Mouse (Mus musculus): ENCODE results near the gene Yipf1. TPM values are rescaled to one million over a fixed set of nuclear protein-coding genes. Genes with fewer than 3 reads are reported as not detected.

Yipf1 gene
- polyA plus RNA-seq, 1 experiment from 2014 or later: 43.0 TPM

DNA sequence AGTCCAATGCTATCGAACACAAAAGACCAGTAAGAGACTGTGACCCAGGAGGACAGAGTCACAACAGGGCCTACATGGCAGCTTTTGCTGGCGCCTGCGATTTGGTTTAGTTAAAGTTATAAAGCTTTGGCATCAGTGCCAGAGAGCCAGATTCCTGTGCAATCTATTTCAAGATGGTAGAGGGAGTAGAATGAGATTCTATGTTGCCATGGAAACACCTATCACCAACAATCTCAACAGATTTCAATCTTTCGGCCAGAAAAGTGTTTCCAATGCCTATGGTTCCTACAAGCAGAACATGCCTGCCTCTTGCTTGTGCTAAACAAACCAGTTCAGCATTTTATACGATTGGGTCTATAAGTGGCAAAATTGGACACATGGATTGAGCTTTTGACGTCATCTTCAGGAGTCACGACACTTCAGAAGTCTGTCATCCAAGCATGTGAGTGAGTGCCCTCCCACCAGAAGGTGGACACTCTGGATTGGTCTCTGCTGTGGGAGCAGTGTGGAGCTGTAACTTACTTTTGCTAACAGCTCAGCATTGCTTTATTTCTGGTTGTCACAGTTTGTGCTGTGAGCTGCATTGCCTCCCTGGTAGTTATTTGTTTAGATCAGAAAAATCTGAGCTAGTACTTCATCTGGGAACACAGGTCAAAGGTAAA is 22.4 kb upstream of the Yipf1 start:
- Histone ChIP-seq H3K9ac (ENCODE audit: low read length) (no peak overlapping the region), H3K27ac (ENCODE audit: low read depth, low read length) (no peak overlapping the region), H3K4me1 (ENCODE audit: control insufficient read depth, insufficient read depth, low read length) (no peaks in the 10 kb centered on the region), H3K27me3 (ENCODE audit: control insufficient read depth, insufficient read depth, low read length) (no peaks in the 10 kb centered on the region), H3K4me3 (ENCODE audit: low read depth, low read length) (no peak overlapping the region), H3K4me2 (ENCODE audit: low read depth) (no peak overlapping the region), H3K36me3 (ENCODE audit: control insufficient read depth, insufficient read depth, low read length) (no peaks in the 10 kb centered on the region), H3K9me3 (ENCODE audit: control insufficient read depth, low read length) (no peaks in the 10 kb centered on the region)
- DNase-seq (ENCODE audit: low spot score): no peak
- ATAC-seq (ENCODE audit: insufficient read depth, low FRiP score, low TSS enrichment): no peak
- 89% methylated on average over 7 of the region's 7 CpGs for WGBS

- no peak for ATAC-seq (ENCODE audit: insufficient read depth, low FRiP score, low TSS enrichment)
- no peak overlapping the region for H3K4me3 ChIP-seq (ENCODE audit: low read depth, low read length)
- no peak overlapping the region for H3K9ac ChIP-seq (ENCODE audit: low read length)
- no peak overlapping the region for H3K4me2 ChIP-seq (ENCODE audit: low read depth)
- no peaks in the 10 kb centered on the region for H3K27me3 ChIP-seq (ENCODE audit: control insufficient read depth, insufficient read depth, low read length)
- H3K9me3 ChIP-seq (ENCODE audit: control insufficient read depth, low read length): no peaks in the 10 kb centered on the region
- no peaks in the 10 kb centered on the region for H3K36me3 ChIP-seq (ENCODE audit: control insufficient read depth, insufficient read depth, low read length)
- no peak for DNase-seq (ENCODE audit: low spot score)
- H3K27ac ChIP-seq (ENCODE audit: low read depth, low read length): no peak overlapping the region
- 49% methylated on average over 4 of the region's 4 CpGs for WGBS
- no peaks in the 10 kb centered on the region for H3K4me1 ChIP-seq (ENCODE audit: control insufficient read depth, insufficient read depth, low read length)
Measured at GRCm38 (mm10) chr4:107292273-107292662, 21.9 kb upstream of the Yipf1 start.

DNA sequence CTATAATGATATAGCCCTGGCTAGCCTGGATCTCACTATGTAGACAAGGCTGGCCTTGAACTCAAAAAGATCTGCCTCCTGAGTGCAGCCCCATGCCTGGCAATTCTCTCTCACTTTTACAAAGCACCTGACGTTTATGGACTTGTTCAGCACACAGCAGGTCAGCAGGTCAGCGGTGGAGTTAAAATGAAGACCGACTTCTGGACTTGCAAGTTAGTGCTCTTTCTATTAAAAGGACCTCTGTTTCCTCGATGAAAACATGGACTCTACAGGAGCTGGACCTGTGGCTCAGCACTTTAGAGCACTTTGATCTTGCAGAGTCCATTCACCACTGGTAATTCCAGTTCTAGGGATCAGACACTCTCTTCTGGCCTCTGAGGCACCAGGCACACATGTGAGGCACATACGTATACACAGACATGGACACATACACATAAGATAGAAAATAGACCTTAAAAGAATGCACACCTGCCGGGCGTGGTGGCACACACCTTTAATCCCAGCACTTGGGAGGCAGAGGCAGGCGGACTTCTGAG is 16.0 kb upstream of the Yipf1 start:
- Histone ChIP-seq H3K9me3 (ENCODE audit: control insufficient read depth, low read length) (no peaks in the 10 kb centered on the region), H3K4me1 (ENCODE audit: control insufficient read depth, insufficient read depth, low read length) (no peaks in the 10 kb centered on the region), H3K9ac (ENCODE audit: low read length) (no peak overlapping the region), H3K4me3 (ENCODE audit: low read depth, low read length) (no peak overlapping the region), H3K36me3 (ENCODE audit: control insufficient read depth, insufficient read depth, low read length) (no peaks in the 10 kb centered on the region), H3K27ac (ENCODE audit: low read depth, low read length) (no peak overlapping the region), H3K27me3 (ENCODE audit: control insufficient read depth, insufficient read depth, low read length) (no peaks in the 10 kb centered on the region), H3K4me2 (ENCODE audit: low read depth) (no peak overlapping the region)
- 85% methylated on average over 8 of the region's 8 CpGs for WGBS
- ATAC-seq (ENCODE audit: insufficient read depth, low FRiP score, low TSS enrichment): no peak
- DNase-seq (ENCODE audit: low spot score): no peak

DNA sequence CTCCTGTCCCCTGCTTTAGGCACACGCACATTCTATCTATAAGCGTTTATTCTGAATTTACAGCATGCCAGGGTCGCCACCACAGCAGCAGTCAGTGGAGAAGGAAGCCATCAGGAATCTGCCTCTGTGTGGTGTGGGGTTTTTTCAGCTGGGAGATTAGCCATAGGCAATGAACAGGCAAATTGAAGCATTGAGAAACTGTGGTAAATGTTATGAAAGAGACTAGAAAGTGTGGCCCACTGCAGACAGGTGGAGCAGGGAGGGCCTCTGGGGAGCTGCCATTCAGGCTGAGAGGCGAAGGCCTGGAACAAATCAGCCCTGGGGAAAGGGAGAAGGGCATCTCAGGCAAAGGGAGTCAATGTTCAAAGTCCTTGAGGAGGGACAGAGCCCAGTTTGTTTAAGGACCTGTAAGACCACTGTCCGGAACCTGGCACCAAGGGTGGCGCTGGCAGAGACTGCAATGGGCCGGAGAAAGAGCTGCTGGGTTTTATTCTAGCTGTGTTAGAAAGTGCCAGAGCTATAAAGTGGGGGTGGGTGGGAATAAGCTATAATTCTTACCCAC is 14.3 kb upstream of the Yipf1 start:
- no peaks in the 10 kb centered on the region for H3K36me3 ChIP-seq (ENCODE audit: control insufficient read depth, insufficient read depth, low read length)
- H3K9me3 ChIP-seq (ENCODE audit: control insufficient read depth, low read length): no peaks in the 10 kb centered on the region
- no peak overlapping the region for H3K4me2 ChIP-seq (ENCODE audit: low read depth)
- H3K4me3 ChIP-seq (ENCODE audit: low read depth, low read length): no peak overlapping the region
- H3K27me3 ChIP-seq (ENCODE audit: control insufficient read depth, insufficient read depth, low read length): no peaks in the 10 kb centered on the region
- no peak for DNase-seq (ENCODE audit: low spot score)
- H3K4me1 ChIP-seq (ENCODE audit: control insufficient read depth, insufficient read depth, low read length): no peaks in the 10 kb centered on the region
- H3K27ac ChIP-seq (ENCODE audit: low read depth, low read length): no peak overlapping the region
- no peak overlapping the region for H3K9ac ChIP-seq (ENCODE audit: low read length)
- no peak for ATAC-seq (ENCODE audit: insufficient read depth, low FRiP score, low TSS enrichment)
- 87% methylated on average over 7 of the region's 7 CpGs for WGBS

GRCm38 (mm10) chr4:107300371-107300770 is 13.8 kb upstream of the Yipf1 start:
- ATAC-seq (ENCODE audit: insufficient read depth, low FRiP score, low TSS enrichment) (no peak), DNase-seq (ENCODE audit: low spot score) (no peak)
- Histone ChIP-seq H3K4me2 (ENCODE audit: low read depth) (no peak overlapping the region), H3K27me3 (ENCODE audit: control insufficient read depth, insufficient read depth, low read length) (no peaks in the 10 kb centered on the region), H3K4me3 (ENCODE audit: low read depth, low read length) (no peak overlapping the region), H3K36me3 (ENCODE audit: control insufficient read depth, insufficient read depth, low read length) (no peaks in the 10 kb centered on the region), H3K9ac (ENCODE audit: low read length) (no peak overlapping the region), H3K9me3 (ENCODE audit: control insufficient read depth, low read length) (no peaks in the 10 kb centered on the region), H3K4me1 (ENCODE audit: control insufficient read depth, insufficient read depth, low read length) (no peaks in the 10 kb centered on the region), H3K27ac (ENCODE audit: low read depth, low read length) (no peak overlapping the region)
- WGBS: 84% methylated on average over 4 of the region's 4 CpGs

- no peak overlapping the region for H3K27ac ChIP-seq (ENCODE audit: low read depth, low read length)
- 89% methylated on average over 1 of the region's 1 CpGs for WGBS
- no peak overlapping the region for H3K4me3 ChIP-seq (ENCODE audit: low read depth, low read length)
- no peak for ATAC-seq (ENCODE audit: insufficient read depth, low FRiP score, low TSS enrichment)
- no peak for DNase-seq (ENCODE audit: low spot score)
- H3K27me3 ChIP-seq (ENCODE audit: control insufficient read depth, insufficient read depth, low read length): no peaks in the 10 kb centered on the region
- H3K9ac ChIP-seq (ENCODE audit: low read length): no peak overlapping the region
- H3K4me1 ChIP-seq (ENCODE audit: control insufficient read depth, insufficient read depth, low read length): no peaks in the 10 kb centered on the region
- no peaks in the 10 kb centered on the region for H3K36me3 ChIP-seq (ENCODE audit: control insufficient read depth, insufficient read depth, low read length)
- H3K9me3 ChIP-seq (ENCODE audit: control insufficient read depth, low read length): no peaks in the 10 kb centered on the region
- H3K4me2 ChIP-seq (ENCODE audit: low read depth): no peak overlapping the region
Measured at GRCm38 (mm10) chr4:107300902-107301555, 13.1 kb upstream of the Yipf1 start.

- DNase-seq (ENCODE audit: low spot score) (no peak), ATAC-seq (ENCODE audit: insufficient read depth, low FRiP score, low TSS enrichment) (no peak)
- no peaks in the 10 kb centered on the region for H3K36me3 ChIP-seq (ENCODE audit: control insufficient read depth, insufficient read depth, low read length)
- no peaks in the 10 kb centered on the region for H3K4me1 ChIP-seq (ENCODE audit: control insufficient read depth, insufficient read depth, low read length)
- H3K9ac ChIP-seq (ENCODE audit: low read length): no peak overlapping the region
- H3K27me3 ChIP-seq (ENCODE audit: control insufficient read depth, insufficient read depth, low read length): no peaks in the 10 kb centered on the region
- H3K4me3 ChIP-seq (ENCODE audit: low read depth, low read length): no peak overlapping the region
- WGBS: 84% methylated on average over 9 of the region's 9 CpGs
- H3K4me2 ChIP-seq (ENCODE audit: low read depth): no peak overlapping the region
- no peak overlapping the region for H3K27ac ChIP-seq (ENCODE audit: low read depth, low read length)
- H3K9me3 ChIP-seq (ENCODE audit: control insufficient read depth, low read length): no peaks in the 10 kb centered on the region
Measured at GRCm38 (mm10) chr4:107302221-107302620, 11.9 kb upstream of the Yipf1 start.

DNA sequence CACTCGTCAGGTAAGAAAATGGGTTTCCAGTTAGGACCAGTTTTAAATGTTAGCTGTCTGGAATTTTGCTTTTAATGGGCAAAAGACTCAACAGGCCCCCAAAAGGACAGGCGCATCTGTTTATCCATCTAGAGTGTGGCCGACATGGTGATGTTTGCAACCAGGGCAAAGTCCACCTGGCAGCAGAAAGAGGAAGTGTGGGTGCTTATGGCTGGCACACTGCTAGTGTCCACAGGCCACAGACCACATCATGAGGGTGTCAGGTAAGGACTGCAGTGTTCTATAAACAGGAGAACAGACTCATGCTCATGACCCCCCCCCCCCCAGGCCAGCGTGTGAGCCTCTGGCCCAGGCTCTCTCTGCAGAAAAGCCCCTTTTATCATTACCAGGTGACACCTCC is 11.3 kb upstream of the Yipf1 start:
- Histone ChIP-seq H3K27me3 (ENCODE audit: control insufficient read depth, insufficient read depth, low read length) (no peaks in the 10 kb centered on the region), H3K4me2 (ENCODE audit: low read depth) (no peak overlapping the region), H3K4me1 (ENCODE audit: control insufficient read depth, insufficient read depth, low read length) (no peaks in the 10 kb centered on the region), H3K27ac (ENCODE audit: low read depth, low read length) (no peak overlapping the region), H3K9ac (ENCODE audit: low read length) (no peak overlapping the region), H3K9me3 (ENCODE audit: control insufficient read depth, low read length) (no peaks in the 10 kb centered on the region), H3K4me3 (ENCODE audit: low read depth, low read length) (no peak overlapping the region), H3K36me3 (ENCODE audit: control insufficient read depth, insufficient read depth, low read length) (no peaks in the 10 kb centered on the region)
- WGBS: 87% methylated on average over 4 of the region's 4 CpGs
- ATAC-seq (ENCODE audit: insufficient read depth, low FRiP score, low TSS enrichment) (no peak), DNase-seq (ENCODE audit: low spot score) (no peak)

GRCm38 (mm10) chr4:107303531-107303930 is 10.6 kb upstream of the Yipf1 start:
- Histone ChIP-seq H3K4me3 (ENCODE audit: low read depth, low read length) (no peak overlapping the region), H3K27ac (ENCODE audit: low read depth, low read length) (no peak overlapping the region), H3K4me1 (ENCODE audit: control insufficient read depth, insufficient read depth, low read length) (no peaks in the 10 kb centered on the region), H3K9ac (ENCODE audit: low read length) (no peak overlapping the region), H3K27me3 (ENCODE audit: control insufficient read depth, insufficient read depth, low read length) (no peaks in the 10 kb centered on the region), H3K4me2 (ENCODE audit: low read depth) (no peak overlapping the region), H3K9me3 (ENCODE audit: control insufficient read depth, low read length) (no peaks in the 10 kb centered on the region), H3K36me3 (ENCODE audit: control insufficient read depth, insufficient read depth, low read length) (no peaks in the 10 kb centered on the region)
- DNase-seq (ENCODE audit: low spot score) (no peak), ATAC-seq (ENCODE audit: insufficient read depth, low FRiP score, low TSS enrichment) (no peak)
- WGBS: 63% methylated on average over 3 of the region's 3 CpGs
